Mouse (Mus musculus) intestine, embryonic 14.5 days (tissue): ENCODE data around the gene Tmem223. TPM values are rescaled to one million over a fixed set of nuclear protein-coding genes. Genes with fewer than 3 reads are reported as not detected.

Experiments
- ATAC-seq: fragments of 200-750 bp; cut with Nextera tagmentation; replicated peaks from 2 replicates; pipeline ENCODE4 v1.8.0; 2017; ENCODE audit warnings: low read depth, moderate number of reproducible peaks, moderate TSS enrichment, moderate library complexity; ENCODE audit not compliant: low FRiP score, low TSS enrichment
- DNase-seq: peaks from one replicate; pipeline ENCODE4 v3.0.0-alpha.2; 2018; ENCODE audit warnings: low spot score
- H3K27ac ChIP-seq: fragments of 300-500 bp; sonication (generic); 2 replicates; pipeline ENCODE4 v1.5.1; 2014; ENCODE audit warnings: low read depth, mild to moderate bottlenecking, control low read depth
- H3K27me3 ChIP-seq: fragments of 300-500 bp; sonication (generic); replicated peaks from 2 replicates; pipeline ENCODE4 v1.6.1; 2014; ENCODE audit warnings: low read length, control low read depth; ENCODE audit not compliant: control insufficient read depth, insufficient read depth
- H3K36me3 ChIP-seq: fragments of 300-500 bp; sonication (generic); 2 replicates; pipeline ENCODE4 v1.6.1; 2014; ENCODE audit warnings: low read length, control low read depth; ENCODE audit not compliant: control insufficient read depth, insufficient read depth
- H3K4me1 ChIP-seq: fragments of 300-500 bp; sonication (generic); replicated peaks from 2 replicates; pipeline ENCODE4 v1.6.1; 2014; ENCODE audit warnings: low read length, control low read depth, mixed read lengths; ENCODE audit not compliant: control insufficient read depth, insufficient read depth
- H3K4me2 ChIP-seq: fragments of 300-500 bp; sonication (generic); 2 replicates; pipeline ENCODE4 v1.6.1; 2014; ENCODE audit warnings: low read length
- H3K4me3 ChIP-seq: fragments of 300-500 bp; sonication (generic); 2 replicates; pipeline ENCODE4 v1.5.1; 2014; ENCODE audit warnings: low read depth, low read length, control low read depth, mixed read lengths
- H3K9ac ChIP-seq: fragments of 300-500 bp; sonication (generic); 2 replicates; pipeline ENCODE4 v1.6.1; 2014; ENCODE audit warnings: mild to moderate bottlenecking, low read length
- H3K9me3 ChIP-seq: fragments of 300-500 bp; sonication (generic); 2 replicates; pipeline ENCODE4 v1.6.1; 2016; ENCODE audit warnings: low read length, control low read depth; ENCODE audit not compliant: control insufficient read depth
- WGBS: fragments of 180-500 bp; shearing (Covaris S2); extraction: QIAGEN DNeasy Blood & Tissue Kit; methylation state at CpG from one replicate; pipeline ENCODE4 v1.1.7; 2014; 5-methylcytosine and 5-hydroxymethylcytosine counted together
- polyA plus RNA-seq: library from polyadenylated mRNA; unstranded; fragments of >200 nt; fragmentation: Nextera tagmentation; extraction: Ambion mirVana; gene quantifications from 2 replicates; pipeline ENCODE4 v1.2.1, GENCODE M21; 2014

Gene Tmem223
- polyA plus RNA-seq, 1 experiment from 2014 or later = 196 TPM

DNA sequence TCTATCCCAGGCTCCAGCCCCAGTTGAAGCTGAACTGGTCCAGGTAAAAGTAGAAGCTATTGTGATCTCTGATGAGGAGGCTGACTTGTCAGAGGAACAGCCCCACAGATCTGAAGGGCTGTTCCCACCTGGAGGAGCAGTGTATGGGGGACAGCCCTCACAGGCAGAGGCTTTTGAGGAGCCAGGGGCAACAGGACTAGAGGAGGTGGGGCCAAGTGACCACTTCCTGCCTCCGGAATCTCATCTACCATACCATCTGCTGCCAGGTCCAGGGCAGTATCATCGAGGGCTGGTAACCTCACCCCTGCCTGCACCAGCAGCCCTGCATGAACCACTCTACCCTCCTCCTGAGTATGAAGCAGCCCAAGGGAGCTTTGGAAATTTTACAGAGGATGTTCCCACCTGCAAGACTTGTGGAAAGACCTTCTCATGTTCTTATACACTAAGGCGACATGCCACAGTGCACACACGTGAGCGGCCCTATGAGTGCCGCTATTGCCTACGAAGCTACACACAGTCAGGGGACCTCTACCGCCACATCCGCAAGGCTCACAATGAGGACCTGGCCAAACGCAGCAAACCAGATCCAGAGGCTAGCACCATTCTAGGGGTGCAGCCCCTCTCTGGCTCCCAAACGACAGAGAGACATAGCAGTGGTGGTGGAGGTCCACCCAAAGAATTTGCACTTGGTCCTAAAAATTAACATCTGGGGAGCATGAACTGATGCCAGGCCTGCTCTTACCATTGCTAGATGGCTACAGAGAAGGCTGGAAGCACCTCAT lies 33.3 kb downstream of the Tmem223 start:
- H3K27me3 ChIP-seq = no peaks in the 10 kb centered on the region
- 96% methylated on average over 11 of the region's 11 CpGs for WGBS
- H3K27ac ChIP-seq = no peak overlapping the region
- peaks cover 45% of the 10 kb centered on the region for H3K36me3 ChIP-seq
- no peak overlapping the region for H3K4me3 ChIP-seq
- H3K9me3 ChIP-seq = no peaks in the 10 kb centered on the region
- H3K4me1 ChIP-seq = peaks cover 11% of the 10 kb centered on the region
- H3K9ac ChIP-seq = no peak overlapping the region
- DNase-seq = no peak
- no peak overlapping the region for H3K4me2 ChIP-seq
- ATAC-seq = no peak

DNA sequence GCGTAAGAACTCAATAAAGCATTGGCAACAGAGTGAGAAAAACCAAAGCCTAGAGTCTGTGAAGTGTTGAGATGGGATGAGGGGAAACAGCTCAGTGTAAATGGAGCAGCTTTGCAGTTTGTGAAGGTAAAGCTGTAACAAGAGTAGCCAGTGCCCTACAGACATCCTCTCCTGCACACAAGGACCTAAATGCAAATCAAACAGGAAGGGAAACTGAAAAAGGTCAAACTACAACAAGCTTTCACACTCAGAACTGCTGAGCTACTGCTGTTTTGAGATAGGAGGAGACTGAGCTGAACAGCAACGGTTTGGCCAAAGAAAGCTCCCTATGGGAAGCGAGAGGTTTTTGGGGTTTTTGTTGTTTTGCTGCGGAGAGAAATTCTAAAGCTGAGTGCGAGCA lies 36.0 kb downstream of the Tmem223 start:
- no peak for DNase-seq
- Histone ChIP-seq H3K27me3 (no peaks in the 10 kb centered on the region), H3K36me3 (peaks cover 66% of the 10 kb centered on the region), H3K4me3 (no peak overlapping the region), H3K4me1 (peaks cover 8% of the 10 kb centered on the region; the same call in 1 of the 2 replicates), H3K9ac (no peak overlapping the region), H3K9me3 (no peaks in the 10 kb centered on the region), H3K4me2 (no peak overlapping the region), H3K27ac (no peak overlapping the region)
- no peak for ATAC-seq
- WGBS = 90% methylated on average over 5 of the region's 5 CpGs

DNA sequence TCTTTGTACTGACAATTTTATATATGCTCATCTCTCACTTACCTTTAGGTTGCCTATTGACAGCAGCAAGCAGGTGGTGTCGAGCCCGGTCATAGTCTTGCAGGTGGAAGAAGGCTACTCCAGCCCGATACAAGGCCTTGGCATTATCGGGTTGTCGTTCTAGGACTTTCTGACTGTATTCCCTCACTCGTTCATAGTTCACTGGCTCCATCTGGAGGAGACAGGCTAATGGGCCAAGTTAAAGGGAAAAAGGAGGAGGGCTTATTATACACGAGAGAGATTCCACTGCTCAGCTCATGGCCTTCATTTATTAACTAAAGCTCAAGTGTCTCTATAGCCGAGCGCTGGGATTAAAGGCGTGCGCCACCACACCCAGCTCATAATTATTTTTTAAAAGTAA lies 45.0 kb downstream of the Tmem223 start:
- peaks cover 53% of the 10 kb centered on the region for H3K36me3 ChIP-seq
- H3K9me3 ChIP-seq = no peaks in the 10 kb centered on the region
- no peak overlapping the region for H3K4me3 ChIP-seq
- H3K27ac ChIP-seq = no peak overlapping the region
- no peak overlapping the region; the same call in 1 of the 2 replicates for H3K9ac ChIP-seq
- peaks cover 16% of the 10 kb centered on the region for H3K4me1 ChIP-seq
- no peak overlapping the region for H3K4me2 ChIP-seq
- DNase-seq = no peak
- WGBS = 81% methylated on average over 11 of the region's 11 CpGs
- no peak for ATAC-seq
- no peaks in the 10 kb centered on the region for H3K27me3 ChIP-seq

DNA sequence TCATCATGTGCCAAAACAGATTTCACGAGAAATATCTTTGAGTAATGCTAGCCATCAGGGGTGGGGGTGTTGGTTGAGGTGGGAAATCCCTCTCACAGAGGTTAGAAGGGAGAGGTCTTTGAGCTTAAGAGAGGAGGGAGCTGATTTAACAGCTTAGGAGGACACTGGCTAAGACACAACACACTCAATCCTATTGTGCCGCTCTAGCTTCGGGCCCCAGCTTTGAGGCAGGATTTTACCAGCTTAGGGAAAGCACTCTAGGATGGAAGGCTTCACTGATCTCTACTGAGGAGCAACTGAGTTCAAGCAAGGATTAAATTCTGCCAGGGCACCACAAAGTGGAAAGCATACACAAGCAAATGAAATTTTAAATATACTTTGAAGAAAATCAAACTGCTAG lies 46.2 kb downstream of the Tmem223 start:
- Histone ChIP-seq H3K27me3 (no peaks in the 10 kb centered on the region), H3K4me2 (peak overlapping the region; percentile 13; the same call in 1 of the 2 replicates), H3K27ac (no peak overlapping the region), H3K9ac (no peak overlapping the region), H3K9me3 (no peaks in the 10 kb centered on the region), H3K4me1 (peaks cover 20% of the 10 kb centered on the region), H3K4me3 (no peak overlapping the region), H3K36me3 (peaks cover 45% of the 10 kb centered on the region)
- DNase-seq (no peak), ATAC-seq (no peak)
- WGBS = 78% methylated on average over 3 of the region's 3 CpGs

DNA sequence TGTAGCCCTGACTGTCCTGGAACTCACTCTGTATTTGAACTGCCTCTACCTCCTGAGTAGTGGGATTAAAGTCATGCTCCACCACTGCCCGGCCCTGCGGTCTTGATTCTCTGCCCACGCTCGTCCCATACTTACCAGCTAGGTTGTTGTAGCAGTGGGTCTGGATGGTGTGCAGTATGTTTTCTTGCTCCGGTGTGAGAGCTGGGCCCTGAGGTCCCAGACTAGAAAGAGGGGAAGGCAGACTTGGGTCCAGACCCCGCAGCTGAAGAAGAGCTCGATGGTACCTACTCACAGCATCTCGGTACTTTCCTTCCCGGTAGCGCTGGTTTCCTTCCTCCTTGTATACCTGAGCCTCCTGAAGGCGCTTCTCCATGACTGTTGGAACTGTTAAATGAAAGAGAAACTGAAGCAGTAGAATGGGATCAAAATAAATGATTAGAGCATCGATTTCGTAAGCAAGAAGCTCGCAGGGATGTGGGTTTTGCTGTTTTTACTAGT lies 47.6 kb downstream of the Tmem223 start:
- no peaks in the 10 kb centered on the region for H3K9me3 ChIP-seq
- H3K4me1 ChIP-seq = peaks cover 27% of the 10 kb centered on the region
- peak overlapping the region; percentile 79 for H3K4me2 ChIP-seq
- H3K27ac ChIP-seq = peak overlapping the region; percentile 96
- H3K27me3 ChIP-seq = no peaks in the 10 kb centered on the region
- peak overlapping the region; percentile 99 for H3K4me3 ChIP-seq
- peak overlapping the region; percentile 75 for H3K9ac ChIP-seq
- DNase-seq = no peak
- peaks cover 41% of the 10 kb centered on the region for H3K36me3 ChIP-seq
- ATAC-seq = no peak
- WGBS = 20% methylated on average over 14 of the region's 14 CpGs

DNA sequence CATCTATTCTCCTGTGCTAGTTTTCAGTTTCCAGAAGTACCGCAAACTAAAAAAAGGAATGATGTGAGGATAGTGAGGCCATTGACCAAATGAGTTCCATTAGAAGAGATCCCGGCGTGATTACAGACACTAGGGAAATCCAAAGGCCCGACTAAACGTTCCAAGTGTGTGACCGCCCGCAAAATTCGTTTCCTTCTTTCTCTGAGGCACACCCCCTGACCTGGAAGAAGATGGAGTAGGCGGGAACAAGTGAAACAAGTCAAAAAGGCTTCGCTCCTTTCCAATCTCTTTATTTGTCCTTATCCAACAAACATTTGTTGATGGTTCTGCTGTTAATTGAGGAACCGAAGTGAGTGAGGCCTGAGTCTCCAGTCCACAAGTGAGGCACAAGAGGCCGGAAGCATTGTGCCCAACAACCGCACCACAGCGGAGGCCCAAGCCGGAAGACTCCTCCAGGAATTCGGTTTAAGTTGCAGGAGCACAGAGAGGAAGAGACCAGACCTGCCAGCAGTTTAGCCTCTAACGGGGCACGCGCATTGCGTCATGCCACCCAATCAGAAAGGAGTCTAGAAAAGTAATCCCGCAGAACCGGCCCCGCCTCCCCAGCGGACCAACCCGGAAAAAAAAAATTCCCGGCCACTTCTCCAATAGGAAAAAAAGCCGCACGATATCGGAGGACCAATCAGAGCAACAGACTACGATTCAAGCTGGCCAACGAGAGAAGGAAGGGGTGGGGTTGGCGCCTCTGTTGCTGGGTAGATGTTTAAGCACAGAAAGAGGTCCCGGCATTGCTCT lies 48.2 kb downstream of the Tmem223 start, which contains the start of gene Ttc9c:
Ttc9c (minus strand) TSS at position 533 of the 795 bp plus-strand sequence.
- Histone ChIP-seq H3K9me3 (no peaks in the 10 kb centered on the region), H3K36me3 (peaks cover 42% of the 10 kb centered on the region), H3K9ac (peak within 1 kb of the TSS; percentile 94), H3K4me2 (peak within 1 kb of the TSS; percentile 79), H3K4me1 (peaks cover 27% of the 10 kb centered on the region), H3K27ac (peak within 1 kb of the TSS; percentile 96), H3K27me3 (no peaks in the 10 kb centered on the region), H3K4me3 (peak within 1 kb of the TSS; percentile 99)
- DNase-seq (peak; percentile 98), ATAC-seq (peak; percentile 93)
- under 1% methylated on average over 33 of the region's 33 CpGs for WGBS

DNA sequence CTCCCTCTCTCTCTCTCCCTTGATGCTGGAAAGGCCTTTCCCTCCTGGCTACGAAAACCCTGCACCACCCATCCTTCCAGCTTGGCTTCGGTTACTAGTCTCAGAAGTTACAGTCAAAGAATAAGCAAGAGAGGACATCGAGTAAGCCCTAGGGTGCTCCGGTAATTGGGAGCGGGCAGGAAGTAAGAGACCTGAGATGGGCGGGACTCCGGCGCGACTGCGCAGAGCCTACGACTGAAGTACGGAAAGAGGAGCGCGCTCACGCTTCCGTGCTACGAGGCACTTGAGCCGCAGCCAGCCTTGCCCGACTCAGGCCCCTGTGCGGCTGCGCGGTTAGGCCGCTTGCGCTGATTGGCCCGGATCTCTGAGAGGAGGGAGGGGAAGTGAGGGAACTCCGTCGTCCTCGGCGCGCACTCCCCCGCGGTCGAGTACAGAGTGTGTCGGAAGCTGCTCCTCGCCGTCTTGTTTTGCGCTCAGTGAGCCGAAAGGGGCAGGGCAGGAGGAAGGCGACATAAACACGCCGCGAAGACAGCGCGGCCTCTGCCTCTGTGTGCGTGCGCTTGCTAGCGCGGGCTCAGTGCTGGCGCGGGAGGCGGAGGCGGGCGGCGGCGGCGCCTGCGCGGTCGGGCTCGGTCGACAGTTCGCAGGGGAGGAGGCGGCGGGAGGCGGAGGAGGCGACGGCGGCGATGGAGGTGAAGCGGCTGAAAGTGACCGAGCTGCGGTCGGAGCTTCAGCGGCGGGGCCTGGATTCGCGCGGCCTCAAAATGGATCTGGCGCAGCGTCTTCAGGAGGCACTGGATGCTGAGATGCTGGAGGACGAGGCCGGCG lies 49.0 kb downstream of the Tmem223 start, which contains the start of gene Hnrnpul2:
Hnrnpul2 (plus strand) TSS at position 415 of the 828 bp plus-strand sequence.
- Histone ChIP-seq H3K27ac (peak within 1 kb of the TSS; percentile 96), H3K4me1 (peaks cover 27% of the 10 kb centered on the region), H3K9me3 (no peaks in the 10 kb centered on the region), H3K9ac (peak within 1 kb of the TSS; percentile 94), H3K36me3 (peaks cover 43% of the 10 kb centered on the region), H3K27me3 (no peaks in the 10 kb centered on the region), H3K4me3 (peak within 1 kb of the TSS; percentile 99), H3K4me2 (peak within 1 kb of the TSS; percentile 79)
- ATAC-seq (peak; percentile 94), DNase-seq (peak; percentile 96)
- WGBS = under 1% methylated on average over 80 of the region's 83 CpGs

DNA sequence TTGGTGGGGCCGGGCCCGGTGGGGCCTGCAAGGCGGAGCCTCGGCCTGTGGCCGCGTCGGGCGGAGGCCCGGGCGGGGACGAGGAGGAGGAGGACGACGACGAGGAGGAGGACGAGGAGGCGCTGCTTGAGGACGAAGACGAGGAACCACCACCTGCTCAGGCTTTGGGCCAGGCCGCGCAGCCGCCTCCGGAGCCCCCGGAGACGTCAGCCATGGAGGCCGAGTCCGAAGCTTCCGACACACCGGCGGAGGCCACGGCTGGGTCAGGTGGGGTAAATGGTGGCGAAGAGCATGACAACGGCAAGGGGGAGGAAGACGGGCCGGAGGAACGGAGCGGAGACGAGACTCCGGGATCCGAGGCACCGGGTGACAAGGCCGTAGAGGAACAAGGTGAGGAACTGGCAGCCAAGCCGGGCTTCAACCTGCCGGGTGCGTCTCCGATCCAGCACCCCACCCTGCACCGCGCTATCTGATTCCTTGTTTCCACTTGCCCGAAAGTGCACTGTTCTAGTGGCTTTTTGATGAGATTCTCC lies 49.7 kb downstream of the Tmem223 start:
- under 1% methylated on average over 47 of the region's 48 CpGs for WGBS
- ATAC-seq (peak; percentile 22), DNase-seq (no peak)
- Histone ChIP-seq H3K4me1 (peaks cover 27% of the 10 kb centered on the region), H3K4me2 (peak overlapping the region; percentile 79), H3K9ac (peak overlapping the region; percentile 94), H3K27me3 (no peaks in the 10 kb centered on the region), H3K36me3 (peaks cover 43% of the 10 kb centered on the region), H3K27ac (peak overlapping the region; percentile 96), H3K4me3 (peak overlapping the region; percentile 99), H3K9me3 (no peaks in the 10 kb centered on the region)
